Mouse (Mus musculus) forebrain, embryonic 12.5 days (tissue): ENCODE measurements around the gene T2. TPM values are rescaled to one million over a fixed set of nuclear protein-coding genes. Genes with fewer than 3 reads are reported as not detected.
"Not testable (repeated sequence)": the region's sequence is repeated elsewhere in the genome, so short reads cannot be mapped to it uniquely, and the experiment has no call there.

ENCODE experiments used
- ATAC-seq: fragments of 200-750 bp; cut with Nextera tagmentation; 2 replicates; pipeline ENCODE4 v1.8.0; 2017; ENCODE audit warnings: moderate TSS enrichment; ENCODE audit not compliant: low FRiP score
- H3K27ac ChIP-seq: fragments of 300-500 bp; sonication (generic); 2 replicates; pipeline ENCODE4 v1.5.1; 2016; ENCODE audit warnings: mild to moderate bottlenecking
- H3K27me3 ChIP-seq: fragments of 300-500 bp; sonication (generic); 2 replicates; pipeline ENCODE4 v1.6.1; 2016; ENCODE audit warnings: mild to moderate bottlenecking
- H3K36me3 ChIP-seq: fragments of 300-500 bp; sonication (generic); replicated peaks from 2 replicates; pipeline ENCODE4 v1.6.1; 2016; ENCODE audit warnings: mild to moderate bottlenecking
- H3K4me1 ChIP-seq: fragments of 300-500 bp; sonication (generic); 2 replicates; pipeline ENCODE4 v1.6.1; 2016
- H3K4me2 ChIP-seq: fragments of 300-500 bp; sonication (generic); 2 replicates; pipeline ENCODE4 v1.6.1; 2016; ENCODE audit warnings: mild to moderate bottlenecking, moderate library complexity
- H3K4me3 ChIP-seq: fragments of 300-500 bp; sonication (generic); replicated peaks from 2 replicates; pipeline ENCODE4 v1.5.1; 2016; ENCODE audit warnings: mild to moderate bottlenecking
- H3K9ac ChIP-seq: fragments of 300-500 bp; sonication (generic); 2 replicates; pipeline ENCODE4 v1.6.1; 2016; ENCODE audit warnings: mild to moderate bottlenecking
- H3K9me3 ChIP-seq: fragments of 300-500 bp; sonication (generic); 2 replicates; pipeline ENCODE4 v1.6.1; 2016
- WGBS: fragments of 180-500 bp; shearing (Covaris S2); methylation state at CpG from one replicate; pipeline ENCODE4 v1.1.7; 2016; 5-methylcytosine and 5-hydroxymethylcytosine counted together
- polyA plus RNA-seq: library from polyadenylated mRNA; unstranded; fragments of >200 nt; fragmentation: Nextera tagmentation; extraction: Ambion mirVana; gene quantifications from 2 replicates; pipeline ENCODE4 v1.2.1, GENCODE M21; 2016

Gene T2
- polyA plus RNA-seq, 1 experiment from 2014 or later = 0.55 TPM

DNA sequence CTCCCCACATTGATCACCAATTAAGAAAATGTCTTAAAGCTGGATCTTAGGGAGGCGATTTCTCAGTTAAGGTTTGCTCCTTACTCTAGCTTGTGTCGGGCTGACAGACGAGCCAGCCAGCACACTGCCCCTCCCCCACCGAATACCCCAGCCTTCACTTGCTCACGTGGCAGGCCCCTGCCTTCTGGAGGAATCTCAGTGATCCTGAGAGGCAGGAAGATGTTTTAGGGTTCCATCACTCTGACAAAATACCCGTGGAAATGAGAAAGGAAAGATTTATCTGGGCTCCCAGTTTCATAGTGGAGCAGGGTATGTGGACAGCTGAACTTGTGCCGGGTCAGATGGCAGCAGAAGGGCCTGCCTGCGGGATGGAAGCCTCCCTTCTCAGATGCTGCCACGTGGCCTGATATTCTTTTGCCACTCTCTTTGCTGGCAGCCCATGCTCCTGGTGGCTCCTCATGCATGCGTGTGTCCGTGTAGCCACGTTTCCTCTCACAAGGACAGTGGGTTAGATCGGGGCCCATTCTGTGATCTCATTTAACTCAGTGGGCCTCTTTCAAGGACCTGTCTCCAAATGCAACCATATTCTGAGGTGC is 14.9 kb downstream of the T2 start:
- no peak for ATAC-seq
- 0 out of 2 replicates have a peak overlapping the region, but pooled peaks have one; percentile 3 for H3K4me2 ChIP-seq
- H3K36me3 ChIP-seq = no peaks in the 10 kb centered on the region
- H3K27ac ChIP-seq = peak overlapping the region; percentile 97
- H3K4me1 ChIP-seq = peaks cover 72% of the 10 kb centered on the region
- 19% methylated on average over 13 of the region's 13 CpGs for WGBS
- H3K4me3 ChIP-seq = no peak overlapping the region
- H3K9me3 ChIP-seq = no peaks in the 10 kb centered on the region
- H3K27me3 ChIP-seq = no peaks in the 10 kb centered on the region
- peak overlapping the region; percentile 47; the same call in 1 of the 2 replicates for H3K9ac ChIP-seq

DNA sequence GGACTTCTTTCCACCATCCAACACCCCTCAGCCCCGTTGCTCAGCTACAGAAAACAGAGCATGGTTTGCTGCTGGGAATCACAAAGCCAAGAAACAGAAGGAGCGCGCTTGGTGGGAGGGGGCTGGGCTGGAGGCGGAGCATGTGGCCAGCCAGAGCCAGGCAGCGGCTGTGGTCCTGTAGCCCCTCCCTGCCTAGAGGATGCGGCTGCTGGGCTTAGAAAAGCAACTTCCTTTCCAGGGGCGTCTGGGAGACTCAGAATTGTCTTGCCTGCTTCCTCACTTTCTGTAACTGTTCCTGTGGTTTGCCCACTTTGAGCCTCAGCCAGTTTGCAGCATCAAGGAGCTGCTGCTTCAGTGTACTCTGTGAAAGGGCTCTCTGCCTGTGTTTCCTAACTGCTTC is 16.0 kb downstream of the T2 start:
- Histone ChIP-seq H3K4me3 (peak overlapping the region; percentile 34), H3K27ac (peak overlapping the region; percentile 97), H3K27me3 (no peaks in the 10 kb centered on the region), H3K36me3 (no peaks in the 10 kb centered on the region), H3K4me1 (peaks cover 72% of the 10 kb centered on the region), H3K4me2 (peak overlapping the region; percentile 51), H3K9ac (peak overlapping the region; percentile 47), H3K9me3 (no peaks in the 10 kb centered on the region)
- 1% methylated on average over 7 of the region's 7 CpGs for WGBS
- ATAC-seq = peak; percentile 80

DNA sequence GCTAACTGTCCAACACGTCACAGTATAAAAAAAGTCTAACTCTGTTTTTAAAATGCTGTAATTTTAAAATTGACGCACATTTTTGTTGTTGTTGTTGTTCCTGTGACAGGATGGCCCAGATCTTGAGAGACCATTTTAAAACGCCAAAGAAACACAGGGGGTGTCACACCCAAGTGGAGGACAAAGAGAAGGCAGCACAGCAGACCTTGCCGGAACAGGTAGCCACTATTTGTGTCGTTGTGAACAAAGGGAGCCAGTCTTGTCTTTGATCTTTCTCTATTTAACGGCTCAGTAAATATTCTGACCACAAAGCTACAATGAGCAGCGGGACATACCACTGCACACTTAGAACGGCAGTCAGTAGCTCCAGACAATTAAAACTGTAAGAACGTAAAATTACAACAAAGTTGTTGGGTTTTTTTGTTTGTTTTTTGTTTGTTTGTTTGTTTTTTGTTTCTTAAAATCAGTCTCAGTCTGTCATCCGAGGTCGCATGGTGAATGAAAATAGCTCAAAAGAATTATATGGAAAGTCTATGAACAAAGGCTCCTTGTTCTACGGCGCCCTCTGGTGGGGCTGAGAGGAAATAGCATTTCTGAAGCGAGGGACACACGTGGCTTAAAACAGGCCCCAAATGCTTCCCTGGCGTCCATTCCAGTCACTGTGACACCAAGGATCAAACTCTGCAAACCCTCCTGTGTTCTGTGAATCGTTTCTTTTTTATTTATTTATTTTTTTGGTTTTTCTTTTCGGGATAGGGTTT is 16.7 kb downstream of the T2 start:
- peak; percentile 19 for ATAC-seq
- Histone ChIP-seq H3K4me1 (peaks cover 66% of the 10 kb centered on the region), H3K36me3 (no peaks in the 10 kb centered on the region), H3K9me3 (no peaks in the 10 kb centered on the region), H3K4me3 (peak overlapping the region; percentile 34), H3K27me3 (no peaks in the 10 kb centered on the region), H3K27ac (peak overlapping the region; percentile 97), H3K9ac (peak overlapping the region; percentile 47), H3K4me2 (peak overlapping the region; percentile 51)
- WGBS = under 1% methylated on average over 18 of the region's 18 CpGs

DNA sequence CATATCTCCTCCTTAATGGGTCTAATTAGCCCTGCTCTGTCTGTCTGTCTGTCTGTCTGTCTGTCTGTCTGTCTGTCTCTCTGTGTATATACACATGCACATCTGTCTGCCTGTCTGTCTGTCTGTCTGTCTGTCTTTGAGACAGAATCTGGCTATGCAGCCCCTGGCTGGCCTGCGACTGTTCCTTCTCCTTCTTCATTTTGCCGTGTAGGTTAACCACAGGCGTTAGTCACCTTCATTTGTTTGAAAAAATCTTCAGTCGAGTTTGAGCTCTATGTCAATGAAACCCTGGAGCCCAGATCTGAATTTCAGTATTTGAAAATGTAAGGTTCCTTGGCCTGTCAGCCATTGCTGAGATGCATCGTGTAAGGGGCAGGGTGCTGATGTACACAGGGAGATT is 21.5 kb downstream of the T2 start:
- H3K4me1 ChIP-seq = peaks cover 19% of the 10 kb centered on the region
- no peak for ATAC-seq
- H3K36me3 ChIP-seq = no peaks in the 10 kb centered on the region
- no peak overlapping the region for H3K4me2 ChIP-seq
- WGBS = 74% methylated on average over 5 of the region's 5 CpGs
- no peak overlapping the region for H3K27ac ChIP-seq
- no peaks in the 10 kb centered on the region for H3K9me3 ChIP-seq
- no peak overlapping the region for H3K4me3 ChIP-seq
- no peak overlapping the region for H3K9ac ChIP-seq
- H3K27me3 ChIP-seq = no peaks in the 10 kb centered on the region

DNA sequence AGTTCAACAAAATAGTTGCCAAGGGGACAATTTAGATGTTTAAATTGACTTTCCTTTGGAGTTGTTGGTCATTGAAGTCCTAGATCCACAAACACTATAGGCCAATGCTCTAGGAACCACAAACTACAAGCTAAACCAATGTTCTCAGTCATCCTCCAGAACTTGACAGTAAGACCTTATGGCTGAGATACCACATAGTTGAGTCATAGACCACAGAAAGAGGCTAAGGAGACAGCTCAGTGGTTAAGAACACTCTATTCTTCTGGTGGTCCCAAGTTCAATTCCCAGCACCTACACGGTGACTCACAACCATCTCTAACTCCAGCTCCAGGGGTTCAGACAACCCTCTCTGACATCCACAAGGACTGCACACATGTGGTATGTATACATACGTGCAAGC is 29.6 kb downstream of the T2 start:
- ATAC-seq = no peak
- no peaks in the 10 kb centered on the region for H3K36me3 ChIP-seq
- H3K9me3 ChIP-seq = no peaks in the 10 kb centered on the region
- peaks cover 29% of the 10 kb centered on the region for H3K27me3 ChIP-seq
- WGBS = 89% methylated on average over 2 of the region's 2 CpGs
- peaks cover 14% of the 10 kb centered on the region for H3K4me1 ChIP-seq
- no peak overlapping the region for H3K27ac ChIP-seq
- no peak overlapping the region for H3K4me2 ChIP-seq
- H3K9ac ChIP-seq = no peak overlapping the region
- H3K4me3 ChIP-seq = no peak overlapping the region

DNA sequence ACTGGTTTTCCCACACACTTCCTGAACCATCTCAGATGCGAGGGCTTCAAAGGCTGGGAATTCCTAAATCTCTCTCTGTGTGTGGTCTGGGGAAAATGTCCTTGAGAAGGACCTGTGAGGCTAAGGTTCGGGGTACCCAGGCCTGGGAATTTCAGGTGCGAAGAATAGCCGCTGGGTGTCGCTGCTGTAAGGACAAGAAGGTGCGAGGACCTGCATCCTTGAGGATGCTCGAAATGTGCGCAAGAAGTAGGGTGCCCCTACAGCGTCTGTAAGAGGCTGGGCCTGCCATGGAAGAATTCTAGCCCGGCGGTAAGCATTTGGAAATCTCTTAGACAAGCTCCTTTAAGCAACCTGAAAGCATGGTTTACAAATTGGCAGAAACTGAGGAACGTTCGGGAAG is 32.7 kb downstream of the T2 start:
- Histone ChIP-seq H3K36me3 (no peaks in the 10 kb centered on the region), H3K9ac (no peak overlapping the region), H3K27me3 (peaks cover 42% of the 10 kb centered on the region), H3K27ac (no peak overlapping the region), H3K9me3 (no peaks in the 10 kb centered on the region), H3K4me1 (peaks cover 14% of the 10 kb centered on the region), H3K4me3 (peak overlapping the region; percentile 33), H3K4me2 (peak overlapping the region; percentile 54)
- no peak for ATAC-seq
- under 1% methylated on average over 13 of the region's 13 CpGs for WGBS

DNA sequence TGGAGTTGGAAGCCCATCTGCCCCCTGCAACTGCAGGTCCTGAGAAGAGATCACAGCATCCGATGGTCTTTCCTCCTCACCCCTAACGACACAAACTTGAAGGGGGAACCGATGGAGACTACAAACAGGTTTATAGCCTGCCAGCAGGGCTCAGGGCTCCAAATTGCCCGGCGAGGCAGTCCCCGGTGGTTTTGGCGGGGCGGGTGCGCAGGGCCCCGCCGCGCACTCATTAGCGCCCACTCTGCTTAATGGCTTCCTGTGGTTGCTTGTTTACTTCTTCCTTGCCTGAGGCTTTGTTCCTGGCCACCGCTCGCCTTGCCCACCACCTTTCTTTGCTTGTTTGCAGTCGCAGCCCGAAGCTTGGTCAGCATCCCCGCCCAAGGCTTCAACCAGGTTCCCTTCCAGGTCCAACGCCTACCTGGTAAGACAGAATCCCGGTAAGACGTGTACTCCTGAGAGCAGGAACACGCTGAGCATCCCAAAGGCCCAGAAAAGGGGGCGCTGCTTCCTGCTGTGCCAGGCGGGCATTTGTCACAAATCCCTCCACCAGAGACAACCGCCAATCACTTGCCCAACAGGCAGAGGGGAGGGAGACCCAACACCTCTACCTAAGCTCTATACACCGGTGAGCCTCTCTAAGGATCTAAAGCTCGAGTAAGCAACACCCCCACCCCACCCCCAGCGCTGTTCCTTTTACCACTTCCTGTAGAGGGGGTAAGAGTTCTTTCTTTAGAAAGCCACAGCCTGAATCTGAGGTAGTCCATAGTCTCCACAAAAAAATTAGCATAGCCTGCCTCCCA is 33.4 kb downstream of the T2 start:
- H3K9me3 ChIP-seq = no peaks in the 10 kb centered on the region
- no peaks in the 10 kb centered on the region for H3K36me3 ChIP-seq
- H3K27me3 ChIP-seq = peaks cover 42% of the 10 kb centered on the region
- WGBS = under 1% methylated on average over 28 of the region's 28 CpGs
- H3K4me1 ChIP-seq = peaks cover 14% of the 10 kb centered on the region
- peak overlapping the region; percentile 25; the same call in 1 of the 2 replicates for H3K9ac ChIP-seq
- no peak for ATAC-seq
- peak overlapping the region; percentile 54 for H3K4me2 ChIP-seq
- H3K27ac ChIP-seq = no peak overlapping the region
- peak overlapping the region; percentile 33 for H3K4me3 ChIP-seq

DNA sequence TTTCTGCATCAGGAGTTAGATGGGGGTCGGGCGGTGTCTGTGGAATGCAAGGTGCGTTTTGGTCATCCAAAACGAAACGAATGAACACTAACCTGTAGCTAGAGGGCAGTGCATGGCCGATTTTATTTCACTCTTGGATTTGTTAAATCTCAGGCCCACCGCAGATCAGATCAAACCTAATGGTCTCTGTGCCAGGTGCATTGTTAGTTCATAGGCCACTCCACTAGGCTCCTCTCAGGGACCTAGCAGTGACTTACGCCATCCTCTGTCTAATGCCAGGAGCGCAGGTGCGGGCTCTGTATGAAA is 34.0 kb downstream of the T2 start:
- Histone ChIP-seq H3K4me2 (peak overlapping the region; percentile 54; the same call in 1 of the 2 replicates), H3K27me3 (peaks cover 42% of the 10 kb centered on the region), H3K36me3 (no peaks in the 10 kb centered on the region), H3K27ac (no peak overlapping the region), H3K9ac (no peak overlapping the region), H3K9me3 (no peaks in the 10 kb centered on the region), H3K4me1 (peaks cover 14% of the 10 kb centered on the region), H3K4me3 (peak overlapping the region; percentile 33; the same call in 1 of the 2 replicates)
- 4% methylated on average over 10 of the region's 10 CpGs for WGBS
- ATAC-seq = no peak

DNA sequence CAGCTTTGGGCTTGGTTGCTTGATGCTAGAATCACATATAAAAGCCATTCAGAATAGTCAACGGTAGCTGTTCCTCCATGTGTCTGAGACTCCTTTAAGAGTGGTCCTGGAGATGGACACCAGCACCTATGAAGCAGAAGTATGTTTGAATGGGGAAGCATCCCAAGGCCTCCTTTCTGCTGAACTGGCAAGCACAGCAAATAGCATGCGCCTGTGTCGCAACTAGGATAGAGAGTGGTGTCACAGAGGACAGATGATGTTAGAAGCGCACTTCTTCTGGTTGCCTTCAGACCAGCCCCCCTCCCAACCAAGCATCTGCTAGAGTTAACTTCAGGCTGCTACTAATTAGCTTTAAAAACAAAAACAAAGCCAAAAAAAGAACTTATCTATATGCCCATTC is 34.7 kb downstream of the T2 start:
- Histone ChIP-seq H3K4me2 (no peak overlapping the region), H3K4me1 (peaks cover 14% of the 10 kb centered on the region), H3K27ac (no peak overlapping the region), H3K9ac (no peak overlapping the region), H3K9me3 (no peaks in the 10 kb centered on the region), H3K36me3 (no peaks in the 10 kb centered on the region), H3K27me3 (peaks cover 42% of the 10 kb centered on the region), H3K4me3 (no peak overlapping the region)
- ATAC-seq = no peak
- WGBS = 63% methylated on average over 4 of the region's 4 CpGs

DNA sequence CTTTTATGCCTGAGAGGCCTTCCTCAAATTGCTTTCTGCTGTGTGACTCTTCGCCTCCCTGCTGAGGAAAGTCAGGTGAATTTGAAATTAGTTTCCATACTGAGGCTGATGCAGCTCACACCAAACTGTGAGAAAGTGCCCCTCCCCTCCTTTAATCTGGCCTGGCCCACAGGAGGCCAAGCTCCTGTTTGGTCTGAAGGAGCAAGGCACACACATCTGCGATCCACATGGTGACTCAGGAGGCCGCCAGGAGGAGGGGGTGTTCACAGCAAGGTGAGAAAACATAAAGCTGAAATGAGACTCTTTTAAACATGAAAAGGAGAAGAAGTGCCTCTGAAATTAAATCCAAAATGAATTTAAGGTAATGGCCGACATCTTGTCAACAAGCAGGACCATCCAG is 40.6 kb downstream of the T2 start:
- Histone ChIP-seq H3K4me1 (no peaks in the 10 kb centered on the region), H3K27me3 (peaks cover 4% of the 10 kb centered on the region), H3K9me3 (no peaks in the 10 kb centered on the region), H3K4me2 (no peak overlapping the region), H3K36me3 (no peaks in the 10 kb centered on the region), H3K9ac (no peak overlapping the region), H3K4me3 (no peak overlapping the region), H3K27ac (no peak overlapping the region)
- no peak for ATAC-seq
- 69% methylated on average over 4 of the region's 4 CpGs for WGBS

DNA sequence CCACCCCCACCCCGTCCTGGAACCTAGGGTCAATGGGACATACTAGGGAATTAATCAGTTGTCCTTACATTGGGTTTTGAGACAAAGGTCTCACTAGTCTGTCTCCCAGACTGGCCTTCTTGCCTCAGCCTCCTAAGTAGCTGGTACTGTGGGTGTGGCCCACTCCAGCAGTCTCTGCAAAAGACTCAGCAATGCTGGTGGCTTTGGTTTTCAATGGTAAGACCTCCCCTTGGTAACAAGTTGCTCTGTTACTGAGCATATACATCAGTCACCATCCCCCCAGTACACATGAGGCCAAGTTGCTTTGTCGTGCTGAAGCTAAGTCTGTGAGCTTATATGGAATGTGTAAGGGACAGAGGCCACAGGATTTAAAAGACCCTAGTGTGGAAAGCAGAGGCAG is 42.2 kb downstream of the T2 start:
- Histone ChIP-seq H3K27me3 (no peaks in the 10 kb centered on the region), H3K9me3 (no peaks in the 10 kb centered on the region), H3K4me3 (no peak overlapping the region), H3K9ac (no peak overlapping the region), H3K36me3 (no peaks in the 10 kb centered on the region), H3K4me2 (no peak overlapping the region), H3K4me1 (no peaks in the 10 kb centered on the region), H3K27ac (no peak overlapping the region)
- WGBS = 57% methylated on average over 2 of the region's 2 CpGs
- ATAC-seq = no peak

DNA sequence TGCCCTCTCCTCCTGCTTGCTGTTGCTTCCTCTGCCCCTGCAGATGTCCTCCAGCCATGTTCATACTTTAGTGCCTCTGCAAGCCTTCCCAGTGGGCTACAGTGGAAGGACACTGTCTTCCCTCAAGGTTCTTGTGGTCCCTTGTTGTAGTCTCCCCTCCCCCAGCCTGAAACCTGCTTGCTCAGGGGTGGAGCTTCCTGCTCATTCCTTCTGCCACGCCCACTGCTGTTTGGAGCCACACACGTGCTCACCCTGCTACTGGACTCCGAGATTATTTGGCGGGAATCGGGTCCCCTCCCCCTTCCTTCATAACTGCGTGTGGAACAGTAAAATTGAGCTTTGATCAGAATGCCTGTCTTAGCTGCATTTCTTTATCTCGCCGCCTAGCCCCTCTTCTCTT is 48.1 kb downstream of the T2 start:
- not testable (repeated sequence) for ATAC-seq, H3K9ac ChIP-seq, H3K36me3 ChIP-seq, H3K27me3 ChIP-seq, H3K4me2 ChIP-seq, H3K27ac ChIP-seq, H3K4me3 ChIP-seq, H3K9me3 ChIP-seq
- WGBS = 58% methylated on average over 8 of the region's 8 CpGs
- peaks cover 13% of the 10 kb centered on the region for H3K4me1 ChIP-seq
